Mouse (Mus musculus): Measurements from ENCODE around the gene Ctsq. TPM values are rescaled to one million over a fixed set of nuclear protein-coding genes. Genes with fewer than 3 reads are reported as not detected.
"Not testable (repeated sequence)": the region's sequence is repeated elsewhere in the genome, so short reads cannot be mapped to it uniquely, and the experiment has no call there.

Gene Ctsq
- polyA plus RNA-seq (2015; fragmentation: Nextera tagmentation; extraction: Ambion mirVana), result not detected in 2 replicates

DNA sequence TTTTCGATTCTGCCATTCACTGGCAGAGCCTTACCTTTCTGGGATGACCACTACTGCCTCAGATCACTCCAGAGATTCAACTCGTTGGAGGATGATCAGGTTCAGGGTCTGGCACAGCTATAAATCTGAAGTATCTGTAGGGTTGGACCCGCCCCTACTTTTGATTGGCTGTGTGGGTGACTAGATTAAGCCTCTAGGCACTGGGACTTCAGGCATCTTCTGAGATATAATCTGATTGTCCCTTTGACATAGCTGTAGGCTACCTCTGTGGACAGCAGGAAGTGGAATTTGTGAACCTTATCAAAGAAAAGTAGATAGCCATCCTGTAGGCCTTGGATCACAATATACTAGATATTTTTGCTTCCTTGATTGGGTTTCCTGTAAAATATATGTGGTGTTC is at the start of gene Ctsq:
TSS of gene Ctsq (minus strand) at position 101 of the 400 bp plus-strand sequence.
- H3K9ac ChIP-seq (replicated peaks), result no peak within 1 kb of the TSS
- H3K9me3 ChIP-seq (replicated peaks), result 0 out of 2 replicates have a peak, but pooled peaks cover 7% of the 10 kb centered on the region
- no peak within 1 kb of the TSS for H3K27ac ChIP-seq (replicated peaks)
- no peak within 1 kb of the TSS for H3K4me3 ChIP-seq (replicated peaks)
- no peaks in the 10 kb centered on the region for H3K36me3 ChIP-seq
- H3K27me3 ChIP-seq (replicated peaks), result no peaks in the 10 kb centered on the region
- 57% methylated on average over 3 of the region's 3 CpGs for WGBS
- no peaks in the 10 kb centered on the region for H3K4me1 ChIP-seq
- H3K4me2 ChIP-seq, result no peak within 1 kb of the TSS
- ATAC-seq (ENCODE audit: low FRiP score), result no peak

DNA sequence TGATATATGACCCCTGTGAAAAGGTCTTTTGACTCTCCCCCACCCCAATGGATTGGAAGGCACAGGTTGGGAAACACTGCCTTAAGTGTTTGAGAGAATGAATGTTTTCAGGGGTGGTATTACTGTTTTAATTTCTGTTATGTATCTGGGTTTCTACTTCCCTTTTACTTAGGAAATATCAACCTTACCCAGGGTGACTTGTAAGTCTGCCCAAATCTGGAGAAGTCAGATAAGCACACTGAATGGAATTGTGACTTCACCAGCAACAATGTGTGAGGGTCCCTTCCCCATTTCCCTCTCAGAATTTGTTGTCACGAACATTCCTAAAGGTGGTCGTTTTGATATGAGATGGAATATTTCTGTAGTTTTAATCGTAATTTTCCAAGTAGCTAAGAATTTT is 17.6 kb downstream of the Ctsq start:
- no peaks in the 10 kb centered on the region for H3K36me3 ChIP-seq
- no peak for ATAC-seq (ENCODE audit: low FRiP score)

DNA sequence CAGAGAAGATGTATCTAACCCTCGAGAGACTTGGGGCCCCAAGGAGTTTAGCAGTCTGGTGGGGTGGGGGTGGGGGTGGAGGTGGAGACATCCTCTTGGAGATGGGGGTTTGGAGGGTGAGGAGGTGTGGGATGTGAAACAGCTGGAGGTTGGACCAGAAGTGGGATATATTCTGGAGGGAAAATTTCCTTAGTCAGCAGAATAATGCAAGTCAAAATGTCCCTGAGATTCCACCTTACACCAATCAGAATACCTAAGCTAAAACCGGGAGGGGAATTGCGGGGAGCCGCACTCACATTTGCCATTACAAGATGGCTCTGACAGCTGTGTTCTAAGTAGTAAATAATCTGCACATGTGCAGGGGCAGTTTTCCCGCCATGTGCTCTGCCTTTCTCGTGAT is 18.6 kb downstream of the Ctsq start:
- WGBS, result 84% methylated on average over 6 of the region's 6 CpGs
- Histone ChIP-seq H3K9ac (replicated peaks) (no peak overlapping the region), H3K4me1 (no peaks in the 10 kb centered on the region), H3K27me3 (replicated peaks) (no peaks in the 10 kb centered on the region), H3K36me3 (no peaks in the 10 kb centered on the region), H3K4me3 (replicated peaks) (no peak overlapping the region), H3K4me2 (no peak overlapping the region), H3K27ac (replicated peaks) (no peak overlapping the region), H3K9me3 (replicated peaks) (0 out of 2 replicates have a peak, but pooled peaks cover 3% of the 10 kb centered on the region)
- no peak for ATAC-seq (ENCODE audit: low FRiP score)

More for the DNA sequence above, 17.6 kb downstream of the Ctsq start:
- Histone ChIP-seq H3K4me2 (no peak overlapping the region), H3K27ac (replicated peaks) (no peak overlapping the region), H3K9me3 (replicated peaks) (0 out of 2 replicates have a peak, but pooled peaks cover 3% of the 10 kb centered on the region), H3K9ac (replicated peaks) (no peak overlapping the region), H3K27me3 (replicated peaks) (no peaks in the 10 kb centered on the region), H3K4me3 (replicated peaks) (no peak overlapping the region), H3K4me1 (no peaks in the 10 kb centered on the region)
- WGBS, result 84% methylated on average over 3 of the region's 3 CpGs

DNA sequence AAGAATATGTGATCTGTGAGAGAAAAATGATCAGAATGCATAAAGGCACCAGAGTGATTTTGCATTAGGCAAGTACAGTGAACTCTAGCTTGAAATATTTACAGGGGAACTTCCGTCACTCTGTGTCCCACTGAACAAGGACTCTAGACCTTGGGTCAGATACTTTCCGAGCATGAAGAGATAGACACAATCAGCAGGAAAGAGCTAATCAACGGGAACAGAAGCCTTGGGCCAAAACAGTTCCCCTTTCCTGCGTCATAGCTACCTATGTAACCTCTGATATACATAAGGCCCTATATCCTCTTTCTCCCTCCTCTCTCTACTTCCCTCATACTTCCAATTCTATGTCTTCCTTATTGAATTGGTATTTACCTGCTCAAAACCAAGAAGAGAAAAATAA is 30.3 kb downstream of the Ctsq start:
- no peak overlapping the region for H3K27ac ChIP-seq (replicated peaks)
- no peaks in the 10 kb centered on the region for H3K36me3 ChIP-seq
- H3K9me3 ChIP-seq (replicated peaks), result peaks cover 22% of the 10 kb centered on the region
- no peak overlapping the region for H3K4me2 ChIP-seq
- H3K9ac ChIP-seq (replicated peaks), result no peak overlapping the region
- H3K4me1 ChIP-seq, result no peaks in the 10 kb centered on the region
- 78% methylated on average over 4 of the region's 4 CpGs for WGBS
- H3K4me3 ChIP-seq (replicated peaks), result no peak overlapping the region
- no peaks in the 10 kb centered on the region for H3K27me3 ChIP-seq (replicated peaks)
- no peak for ATAC-seq (ENCODE audit: low FRiP score)

DNA sequence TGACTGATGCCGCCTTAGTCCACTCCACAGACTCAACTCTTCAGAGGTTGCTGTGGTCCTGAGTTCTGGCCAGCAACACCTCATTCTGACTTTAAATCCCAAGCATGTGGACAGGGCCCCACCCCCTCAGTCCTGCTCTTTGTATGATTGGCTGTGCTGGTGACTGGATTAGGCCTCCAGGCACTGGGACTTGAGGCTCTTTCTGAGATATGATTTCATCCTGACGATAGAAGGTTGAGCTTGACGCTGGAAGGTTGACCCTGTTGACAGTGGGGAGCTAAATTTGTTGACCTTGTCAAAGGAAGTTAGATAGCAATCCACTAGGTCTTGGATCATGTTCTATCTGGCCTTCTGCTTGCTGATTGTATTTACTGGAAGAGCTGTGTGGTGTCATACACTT is 34.6 kb downstream of the Ctsq start, which contains the start of gene Ctsj:
TSS of gene Ctsj (minus strand) at position 101 of the 400 bp plus-strand sequence.
- Histone ChIP-seq H3K27me3 (replicated peaks) (no peaks in the 10 kb centered on the region), H3K36me3 (no peaks in the 10 kb centered on the region), H3K9me3 (replicated peaks) (peaks cover 21% of the 10 kb centered on the region), H3K4me3 (replicated peaks) (no peak within 1 kb of the TSS), H3K27ac (replicated peaks) (no peak within 1 kb of the TSS), H3K9ac (replicated peaks) (no peak within 1 kb of the TSS), H3K4me1 (no peaks in the 10 kb centered on the region), H3K4me2 (no peak within 1 kb of the TSS)
- no peak for ATAC-seq (ENCODE audit: low FRiP score)
- 81% methylated on average over 3 of the region's 3 CpGs for WGBS

DNA sequence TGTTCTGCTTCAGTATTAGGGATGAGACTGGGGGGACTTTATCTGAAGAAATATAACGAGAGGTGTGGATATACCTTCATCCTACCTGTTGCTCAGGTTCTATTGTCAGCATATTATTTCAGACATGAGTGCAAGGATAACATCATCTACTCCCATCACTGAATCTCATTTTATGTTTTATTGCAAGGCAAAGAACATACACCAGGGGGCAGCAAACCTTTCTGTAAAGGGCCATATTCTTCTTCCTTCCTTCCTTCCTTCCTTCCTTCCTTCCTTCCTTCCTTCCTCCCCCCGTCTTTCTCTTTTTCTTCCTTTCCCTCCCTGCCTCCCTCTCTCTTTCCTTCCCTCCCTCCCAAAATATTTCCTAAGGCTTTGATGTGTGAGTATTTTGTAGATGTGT is 42.8 kb downstream of the Ctsq start:
- H3K27me3 ChIP-seq (replicated peaks), result no peaks in the 10 kb centered on the region
- no peak for ATAC-seq (ENCODE audit: low FRiP score)
- no peaks in the 10 kb centered on the region for H3K4me1 ChIP-seq
- H3K4me2 ChIP-seq, result no peak overlapping the region
- no peak overlapping the region for H3K4me3 ChIP-seq (replicated peaks)
- H3K27ac ChIP-seq (replicated peaks), result no peak overlapping the region
- H3K9me3 ChIP-seq (replicated peaks), result peaks cover 5% of the 10 kb centered on the region; the same call in 1 of the 2 replicates
- WGBS, result 61% methylated on average over 2 of the region's 2 CpGs
- H3K9ac ChIP-seq (replicated peaks), result no peak overlapping the region
- no peaks in the 10 kb centered on the region for H3K36me3 ChIP-seq

DNA sequence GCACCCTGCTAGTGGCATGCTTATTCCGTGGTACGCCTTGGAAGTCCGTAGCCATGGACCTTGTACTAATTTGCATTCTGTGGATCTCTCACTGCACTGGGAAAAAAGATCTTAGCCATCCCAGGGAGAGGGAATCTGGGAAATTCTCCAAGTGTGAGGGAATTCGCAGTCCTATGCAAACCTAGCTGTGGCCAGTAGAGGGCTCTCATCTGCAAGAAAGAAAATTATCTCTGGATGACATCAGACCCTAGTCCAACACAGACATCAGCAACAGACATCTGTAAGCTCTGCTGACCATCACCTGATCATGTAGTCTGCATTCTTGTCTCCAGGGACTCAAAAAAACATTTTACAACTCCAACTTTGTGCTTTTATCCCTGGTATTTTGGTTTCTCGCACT is 53.5 kb downstream of the Ctsq start:
- not testable (repeated sequence) for H3K9ac ChIP-seq (replicated peaks); H3K4me1 ChIP-seq; H3K9me3 ChIP-seq (replicated peaks); ATAC-seq (ENCODE audit: low FRiP score); H3K4me3 ChIP-seq (replicated peaks); H3K36me3 ChIP-seq; H3K4me2 ChIP-seq; H3K27ac ChIP-seq (replicated peaks); H3K27me3 ChIP-seq (replicated peaks)
- WGBS, result 77% methylated on average over 3 of the region's 5 CpGs

Other genes starting within 250 kb of the Ctsq start
- gene Ctsll3, start 237.8 kb downstream of the Ctsq start, polyA plus RNA-seq (2015; fragmentation: Nextera tagmentation; extraction: Ambion mirVana), result not detected in 2 replicates
- gene 4930486L24Rik, start 176.2 kb downstream of the Ctsq start, polyA plus RNA-seq (2015; fragmentation: Nextera tagmentation; extraction: Ambion mirVana), result not detected in 2 replicates
- gene Gm49392, start 143.7 kb downstream of the Ctsq start, polyA plus RNA-seq (2015; fragmentation: Nextera tagmentation; extraction: Ambion mirVana), result 0.32 TPM in 1 of 2 replicates, not detected in the other
- 1.2 and 1.8 TPM in 2 replicates for gene Ctla2b, start 143.2 kb downstream of the Ctsq start, polyA plus RNA-seq (2015; fragmentation: Nextera tagmentation; extraction: Ambion mirVana)
- gene Tpbpb, start 135.8 kb downstream of the Ctsq start, polyA plus RNA-seq (2015; fragmentation: Nextera tagmentation; extraction: Ambion mirVana), result not detected in 2 replicates
- not detected in 2 replicates for gene Gm49393, start 105.0 kb downstream of the Ctsq start, polyA plus RNA-seq (2015; fragmentation: Nextera tagmentation; extraction: Ambion mirVana)
- 0.23 and 1.7 TPM in 2 replicates for gene Gm49391, start 104.1 kb downstream of the Ctsq start, polyA plus RNA-seq (2015; fragmentation: Nextera tagmentation; extraction: Ambion mirVana)
- 16.3 and 27.7 TPM in 2 replicates for gene Ctla2a, start 104.0 kb downstream of the Ctsq start, polyA plus RNA-seq (2015; fragmentation: Nextera tagmentation; extraction: Ambion mirVana)
- not detected in 2 replicates for gene Tpbpa, start 98.6 kb downstream of the Ctsq start, polyA plus RNA-seq (2015; fragmentation: Nextera tagmentation; extraction: Ambion mirVana)
- not detected in 2 replicates for gene Ctsj, start 34.7 kb downstream of the Ctsq start, polyA plus RNA-seq (2015; fragmentation: Nextera tagmentation; extraction: Ambion mirVana)
- not detected in 2 replicates for gene Ctsr, start 123.6 kb upstream of the Ctsq start, polyA plus RNA-seq (2015; fragmentation: Nextera tagmentation; extraction: Ambion mirVana)
- not detected in 2 replicates for gene Cts6, start 162.8 kb upstream of the Ctsq start, polyA plus RNA-seq (2015; fragmentation: Nextera tagmentation; extraction: Ambion mirVana)
- not detected in 2 replicates for gene Cts8, start 214.7 kb upstream of the Ctsq start, polyA plus RNA-seq (2015; fragmentation: Nextera tagmentation; extraction: Ambion mirVana)
- gene Gm49398, start 248.2 kb upstream of the Ctsq start, polyA plus RNA-seq (2015; fragmentation: Nextera tagmentation; extraction: Ambion mirVana), result not detected in 2 replicates